Mouse (Mus musculus) C2C12 (cell line): ENCODE measurements at regions not wholly inside any gene's neighbourhood (a gene's known extent, or its start where the extent isn't known, plus 50 kb on each side); places are given as distances from the start of the nearest gene placed in this dataset.

Experiments
- CTCF ChIP-seq: IDR thresholded peaks from one replicate; pipeline ENCODE4 v1.5.1; 2011; ENCODE audit not compliant: control insufficient read depth, insufficient read depth, insufficient read length
- MYOD1 ChIP-seq: IDR thresholded peaks from one replicate; pipeline ENCODE4 v1.6.1; 2011; ENCODE audit warnings: low read depth; ENCODE audit not compliant: control insufficient read depth, insufficient read length

- no peak for TF ChIP-seq CTCF
- no peak for TF ChIP-seq MYOD1
Measured at GRCm38 (mm10) chr7:111363206-111363605, 280.4 kb upstream of the Eif4g2 start.
